Mouse (Mus musculus) heart, embryonic 12.5 days (tissue): ENCODE data around the gene Rhbdf2. TPM values are rescaled to one million over a fixed set of nuclear protein-coding genes. Genes with fewer than 3 reads are reported as not detected.
A peak's percentile ranks its signal among the peaks of the same experiment; 100 is the strongest.
"Not testable (repeated sequence)": the region's sequence is repeated elsewhere in the genome, so short reads cannot be mapped to it uniquely, and the experiment has no call there.

Experiments
- ATAC-seq: fragments of 200-750 bp; cut with Nextera tagmentation; 2 replicates; pipeline ENCODE4 v1.8.0; 2017; ENCODE audit warnings: moderate TSS enrichment, moderate library complexity; ENCODE audit not compliant: insufficient number of reproducible peaks, low FRiP score
- H3K27ac ChIP-seq: fragments of 300-500 bp; sonication (generic); 2 replicates; pipeline ENCODE4 v1.5.1; 2016; ENCODE audit warnings: mild to moderate bottlenecking, moderate library complexity; ENCODE audit not compliant: poor library complexity, severe bottlenecking
- H3K27me3 ChIP-seq: fragments of 300-500 bp; sonication (generic); replicated peaks from 2 replicates; pipeline ENCODE4 v1.6.1; 2016; ENCODE audit warnings: mild to moderate bottlenecking, moderate library complexity
- H3K36me3 ChIP-seq: fragments of 300-500 bp; sonication (generic); 2 replicates; pipeline ENCODE4 v1.6.1; 2016; ENCODE audit warnings: mild to moderate bottlenecking, moderate library complexity
- H3K4me1 ChIP-seq: fragments of 300-500 bp; sonication (generic); replicated peaks from 2 replicates; pipeline ENCODE4 v1.6.1; 2016; ENCODE audit warnings: mild to moderate bottlenecking
- H3K4me2 ChIP-seq: fragments of 300-500 bp; sonication (generic); 2 replicates; pipeline ENCODE4 v1.6.1; 2016; ENCODE audit warnings: mild to moderate bottlenecking, moderate library complexity
- H3K4me3 ChIP-seq: fragments of 300-500 bp; sonication (generic); 2 replicates; pipeline ENCODE4 v1.5.1; 2016; ENCODE audit warnings: mild to moderate bottlenecking
- H3K9ac ChIP-seq: fragments of 300-500 bp; sonication (generic); 2 replicates; pipeline ENCODE4 v1.6.1; 2016; ENCODE audit warnings: mild to moderate bottlenecking, moderate library complexity
- H3K9me3 ChIP-seq: fragments of 300-500 bp; sonication (generic); replicated peaks from 2 replicates; pipeline ENCODE4 v1.6.1; 2016; ENCODE audit warnings: mild to moderate bottlenecking, moderate library complexity
- WGBS: fragments of 180-500 bp; shearing (Covaris S2); methylation state at CpG from one replicate; pipeline ENCODE4 v1.1.7; 2016; 5-methylcytosine and 5-hydroxymethylcytosine counted together
- polyA plus RNA-seq: library from polyadenylated mRNA; unstranded; fragments of >200 nt; fragmentation: Nextera tagmentation; extraction: Ambion mirVana; gene quantifications from 2 replicates; pipeline ENCODE4 v1.2.1, GENCODE M21; 2016

The Rhbdf2 gene
- polyA plus RNA-seq, 1 experiment from 2014 or later, result 8.1 TPM

- ATAC-seq, result peak; percentile 11; the same call in 1 of the 2 replicates
- peak overlapping the region; percentile 61 for H3K4me2 ChIP-seq
- H3K4me3 ChIP-seq, result peak overlapping the region; percentile 22
These were observed 16.1 kb upstream of the Rhbdf2 start for GRCm38 (mm10) chr11:116642681-116643578.

GRCm38 (mm10) chr11:116641731-116642130 is 14.9 kb upstream of the Rhbdf2 start:
- H3K9me3 ChIP-seq, result no peaks in the 10 kb centered on the region
- H3K27ac ChIP-seq, result no peak overlapping the region
- no peak overlapping the region for H3K4me3 ChIP-seq
- no peaks in the 10 kb centered on the region for H3K27me3 ChIP-seq
- no peak overlapping the region for H3K4me2 ChIP-seq
- no peak overlapping the region for H3K9ac ChIP-seq
- peaks cover 23% of the 10 kb centered on the region for H3K4me1 ChIP-seq
- H3K36me3 ChIP-seq, result no peaks in the 10 kb centered on the region
- WGBS, result 68% methylated on average over 3 of the region's 3 CpGs
- ATAC-seq, result no peak

More at GRCm38 (mm10) chr11:116642681-116643578, 16.1 kb upstream of the Rhbdf2 start:
- 28% methylated on average over 14 of the region's 14 CpGs for WGBS
- Histone ChIP-seq H3K27me3 (no peaks in the 10 kb centered on the region), H3K27ac (no peak overlapping the region), H3K9ac (no peak overlapping the region), H3K9me3 (no peaks in the 10 kb centered on the region), H3K36me3 (no peaks in the 10 kb centered on the region), H3K4me1 (peaks cover 35% of the 10 kb centered on the region)

GRCm38 (mm10) chr11:116641168-116641567 is 14.3 kb upstream of the Rhbdf2 start:
- Histone ChIP-seq H3K27ac (no peak overlapping the region), H3K4me3 (no peak overlapping the region), H3K9ac (no peak overlapping the region), H3K9me3 (no peaks in the 10 kb centered on the region), H3K36me3 (no peaks in the 10 kb centered on the region), H3K27me3 (no peaks in the 10 kb centered on the region), H3K4me1 (peaks cover 17% of the 10 kb centered on the region), H3K4me2 (no peak overlapping the region)
- ATAC-seq, result no peak
- 49% methylated on average over 5 of the region's 5 CpGs for WGBS

- 67% methylated on average over 8 of the region's 8 CpGs for WGBS
- not testable (repeated sequence) for ATAC-seq, H3K4me2 ChIP-seq, H3K4me3 ChIP-seq, H3K9me3 ChIP-seq, H3K36me3 ChIP-seq, H3K27ac ChIP-seq, H3K4me1 ChIP-seq, H3K27me3 ChIP-seq, H3K9ac ChIP-seq
These were observed 9.8 kb upstream of the Rhbdf2 start for GRCm38 (mm10) chr11:116636607-116637006.

- Histone ChIP-seq H3K9me3 (no peaks in the 10 kb centered on the region), H3K27ac (0 out of 2 replicates have a peak overlapping the region, but pooled peaks have one; percentile 11), H3K4me2 (no peak overlapping the region), H3K4me1 (peaks cover 18% of the 10 kb centered on the region), H3K9ac (no peak overlapping the region), H3K4me3 (no peak overlapping the region), H3K27me3 (no peaks in the 10 kb centered on the region), H3K36me3 (no peaks in the 10 kb centered on the region)
- whole genome bisulfite sequencing, result 82% methylated on average over 10 of the region's 10 CpGs
- no peak for ATAC-seq
These were observed 6.1 kb upstream of the Rhbdf2 start for GRCm38 (mm10) chr11:116632962-116633361.

GRCm38 (mm10) chr11:116630171-116630965 is 3.5 kb upstream of the Rhbdf2 start:
- ATAC-seq, result peak; percentile 56; the same call in 1 of the 2 replicates
- Histone ChIP-seq H3K27me3 (no peaks in the 10 kb centered on the region), H3K4me1 (peaks cover 29% of the 10 kb centered on the region), H3K4me3 (no peak overlapping the region), H3K4me2 (peak overlapping the region; percentile 6), H3K9me3 (no peaks in the 10 kb centered on the region), H3K27ac (peak overlapping the region; percentile 59), H3K9ac (no peak overlapping the region), H3K36me3 (no peaks in the 10 kb centered on the region)
- whole genome bisulfite sequencing, result 27% methylated on average over 12 of the region's 12 CpGs

GRCm38 (mm10) chr11:116629472-116629871 is 2.7 kb upstream of the Rhbdf2 start:
- H3K27me3 ChIP-seq, result no peaks in the 10 kb centered on the region
- ATAC-seq, result no peak
- peaks cover 38% of the 10 kb centered on the region for H3K4me1 ChIP-seq
- peak overlapping the region; percentile 59 for H3K27ac ChIP-seq
- H3K9ac ChIP-seq, result no peak overlapping the region
- H3K36me3 ChIP-seq, result no peaks in the 10 kb centered on the region
- H3K4me3 ChIP-seq, result no peak overlapping the region
- no peak overlapping the region for H3K4me2 ChIP-seq
- 84% methylated on average over 6 of the region's 6 CpGs for WGBS
- no peaks in the 10 kb centered on the region for H3K9me3 ChIP-seq

GRCm38 (mm10) chr11:116628712-116629111 is 1.9 kb upstream of the Rhbdf2 start:
- H3K27ac ChIP-seq, result peak overlapping the region; percentile 31; the same call in 1 of the 2 replicates
- no peaks in the 10 kb centered on the region for H3K9me3 ChIP-seq
- whole genome bisulfite sequencing, result 59% methylated on average over 9 of the region's 9 CpGs
- H3K36me3 ChIP-seq, result no peaks in the 10 kb centered on the region
- 0 out of 2 replicates have a peak, but pooled peaks have one; percentile 29 for ATAC-seq
- no peak overlapping the region for H3K4me2 ChIP-seq
- no peak overlapping the region for H3K9ac ChIP-seq
- no peak overlapping the region for H3K4me3 ChIP-seq
- no peaks in the 10 kb centered on the region for H3K27me3 ChIP-seq
- peaks cover 43% of the 10 kb centered on the region for H3K4me1 ChIP-seq

GRCm38 (mm10) chr11:116627072-116628020 is 527 bp upstream of the Rhbdf2 start:
- Histone ChIP-seq H3K9me3 (no peaks in the 10 kb centered on the region), H3K4me2 (no peak overlapping the region), H3K27ac (peak overlapping the region; percentile 20), H3K27me3 (no peaks in the 10 kb centered on the region), H3K36me3 (no peaks in the 10 kb centered on the region), H3K9ac (no peak overlapping the region), H3K4me1 (peaks cover 56% of the 10 kb centered on the region), H3K4me3 (no peak overlapping the region)
- ATAC-seq, result no peak
- 30% methylated on average over 10 of the region's 10 CpGs for WGBS
